Mouse (Mus musculus) heart, embryonic 12.5 days (tissue): ENCODE measurements around the gene Ttc24. TPM values are rescaled to one million over a fixed set of nuclear protein-coding genes. Genes with fewer than 3 reads are reported as not detected.

Source experiments
- ATAC-seq: fragments of 200-750 bp; cut with Nextera tagmentation; 2 replicates; pipeline ENCODE4 v1.8.0; 2017; ENCODE audit warnings: moderate TSS enrichment, moderate library complexity; ENCODE audit not compliant: insufficient number of reproducible peaks, low FRiP score
- H3K27ac ChIP-seq: fragments of 300-500 bp; sonication (generic); 2 replicates; pipeline ENCODE4 v1.5.1; 2016; ENCODE audit warnings: mild to moderate bottlenecking, moderate library complexity; ENCODE audit not compliant: poor library complexity, severe bottlenecking
- H3K27me3 ChIP-seq: fragments of 300-500 bp; sonication (generic); replicated peaks from 2 replicates; pipeline ENCODE4 v1.6.1; 2016; ENCODE audit warnings: mild to moderate bottlenecking, moderate library complexity
- H3K36me3 ChIP-seq: fragments of 300-500 bp; sonication (generic); 2 replicates; pipeline ENCODE4 v1.6.1; 2016; ENCODE audit warnings: mild to moderate bottlenecking, moderate library complexity
- H3K4me1 ChIP-seq: fragments of 300-500 bp; sonication (generic); replicated peaks from 2 replicates; pipeline ENCODE4 v1.6.1; 2016; ENCODE audit warnings: mild to moderate bottlenecking
- H3K4me2 ChIP-seq: fragments of 300-500 bp; sonication (generic); 2 replicates; pipeline ENCODE4 v1.6.1; 2016; ENCODE audit warnings: mild to moderate bottlenecking, moderate library complexity
- H3K4me3 ChIP-seq: fragments of 300-500 bp; sonication (generic); 2 replicates; pipeline ENCODE4 v1.5.1; 2016; ENCODE audit warnings: mild to moderate bottlenecking
- H3K9ac ChIP-seq: fragments of 300-500 bp; sonication (generic); 2 replicates; pipeline ENCODE4 v1.6.1; 2016; ENCODE audit warnings: mild to moderate bottlenecking, moderate library complexity
- H3K9me3 ChIP-seq: fragments of 300-500 bp; sonication (generic); replicated peaks from 2 replicates; pipeline ENCODE4 v1.6.1; 2016; ENCODE audit warnings: mild to moderate bottlenecking, moderate library complexity
- WGBS: fragments of 180-500 bp; shearing (Covaris S2); methylation state at CpG from one replicate; pipeline ENCODE4 v1.1.7; 2016; 5-methylcytosine and 5-hydroxymethylcytosine counted together
- polyA plus RNA-seq: library from polyadenylated mRNA; unstranded; fragments of >200 nt; fragmentation: Nextera tagmentation; extraction: Ambion mirVana; gene quantifications from 2 replicates; pipeline ENCODE4 v1.2.1, GENCODE M21; 2016

Ttc24 gene
- polyA plus RNA-seq, 1 experiment from 2014 or later, result not detected

DNA sequence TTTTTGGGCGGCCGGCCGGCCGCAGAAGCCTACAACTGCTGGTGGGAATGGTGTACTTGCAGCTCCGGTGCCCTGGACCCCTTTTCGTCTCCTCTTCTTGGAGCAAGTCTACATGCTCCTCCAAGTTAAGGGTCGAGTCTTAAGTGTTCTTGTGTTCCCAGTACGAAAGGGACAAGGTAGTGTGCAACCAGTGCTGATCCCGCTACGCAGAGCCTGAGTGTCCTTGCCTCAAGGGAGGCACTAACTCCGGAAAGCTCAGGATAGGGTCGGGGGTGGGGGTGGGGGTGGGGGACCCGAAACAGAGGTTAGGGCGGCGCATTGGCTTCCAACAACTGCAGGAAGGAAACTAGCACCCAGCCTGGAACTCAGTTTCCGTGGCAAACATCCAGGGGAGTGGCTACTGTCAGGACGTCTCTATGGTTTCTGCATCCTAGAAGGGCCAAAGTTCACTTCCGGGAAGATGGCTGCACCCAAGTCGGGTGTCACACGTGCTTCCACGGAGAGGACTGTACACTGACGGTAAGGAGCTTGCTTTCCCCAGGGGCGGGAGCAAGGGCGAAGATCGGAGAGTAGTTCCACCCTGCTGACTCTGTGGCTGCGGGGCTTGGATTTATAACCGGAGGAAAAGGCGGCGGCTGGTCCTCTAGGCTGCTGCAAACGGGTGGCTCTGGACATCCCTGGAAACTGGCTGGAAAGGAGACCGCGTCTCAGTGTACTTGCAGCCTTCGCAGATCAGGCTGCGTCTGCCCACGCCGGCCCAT, 35.3 kb downstream of the Ttc24 start, which contains the start of gene Gpatch4:
Gpatch4 (plus strand) TSS at position 448 of the 761 bp plus-strand sequence.
- WGBS, result 8% methylated on average over 36 of the region's 36 CpGs
- Histone ChIP-seq H3K9me3 (no peaks in the 10 kb centered on the region), H3K27ac (peak within 1 kb of the TSS; percentile 8; the same call in 1 of the 2 replicates), H3K27me3 (peaks cover 28% of the 10 kb centered on the region), H3K36me3 (0 out of 2 replicates have a peak, but pooled peaks cover 8% of the 10 kb centered on the region), H3K4me2 (peak within 1 kb of the TSS; percentile 78), H3K4me3 (peak within 1 kb of the TSS; percentile 74), H3K4me1 (peaks cover 8% of the 10 kb centered on the region; the same call in 1 of the 2 replicates), H3K9ac (peak within 1 kb of the TSS; percentile 71)
- peak; percentile 86 for ATAC-seq

GRCm38 (mm10) chr3:88035561-88036293, 42.4 kb downstream of the Ttc24 start:
- Histone ChIP-seq H3K4me2 (no peak overlapping the region), H3K27ac (no peak overlapping the region), H3K9ac (no peak overlapping the region), H3K36me3 (no peaks in the 10 kb centered on the region), H3K4me3 (no peak overlapping the region), H3K27me3 (peaks cover 70% of the 10 kb centered on the region), H3K4me1 (0 out of 2 replicates have a peak, but pooled peaks cover 2% of the 10 kb centered on the region), H3K9me3 (no peaks in the 10 kb centered on the region)
- WGBS, result 59% methylated on average over 1 of the region's 1 CpGs
- no peak for ATAC-seq

- Histone ChIP-seq H3K36me3 (no peaks in the 10 kb centered on the region), H3K4me3 (no peak overlapping the region), H3K4me1 (0 out of 2 replicates have a peak, but pooled peaks cover 7% of the 10 kb centered on the region), H3K27ac (no peak overlapping the region), H3K9me3 (peaks cover under 1% of the 10 kb centered on the region), H3K9ac (no peak overlapping the region), H3K27me3 (peaks cover 71% of the 10 kb centered on the region), H3K4me2 (no peak overlapping the region)
- 62% methylated on average over 5 of the region's 5 CpGs for WGBS
- no peak for ATAC-seq
These were observed 44.6 kb downstream of the Ttc24 start for GRCm38 (mm10) chr3:88033506-88033905.

GRCm38 (mm10) chr3:88030608-88031395, 47.3 kb downstream of the Ttc24 start:
- no peak overlapping the region for H3K9ac ChIP-seq
- H3K27me3 ChIP-seq, result peaks cover 73% of the 10 kb centered on the region
- 0 out of 2 replicates have a peak, but pooled peaks have one; percentile 22 for ATAC-seq

DNA sequence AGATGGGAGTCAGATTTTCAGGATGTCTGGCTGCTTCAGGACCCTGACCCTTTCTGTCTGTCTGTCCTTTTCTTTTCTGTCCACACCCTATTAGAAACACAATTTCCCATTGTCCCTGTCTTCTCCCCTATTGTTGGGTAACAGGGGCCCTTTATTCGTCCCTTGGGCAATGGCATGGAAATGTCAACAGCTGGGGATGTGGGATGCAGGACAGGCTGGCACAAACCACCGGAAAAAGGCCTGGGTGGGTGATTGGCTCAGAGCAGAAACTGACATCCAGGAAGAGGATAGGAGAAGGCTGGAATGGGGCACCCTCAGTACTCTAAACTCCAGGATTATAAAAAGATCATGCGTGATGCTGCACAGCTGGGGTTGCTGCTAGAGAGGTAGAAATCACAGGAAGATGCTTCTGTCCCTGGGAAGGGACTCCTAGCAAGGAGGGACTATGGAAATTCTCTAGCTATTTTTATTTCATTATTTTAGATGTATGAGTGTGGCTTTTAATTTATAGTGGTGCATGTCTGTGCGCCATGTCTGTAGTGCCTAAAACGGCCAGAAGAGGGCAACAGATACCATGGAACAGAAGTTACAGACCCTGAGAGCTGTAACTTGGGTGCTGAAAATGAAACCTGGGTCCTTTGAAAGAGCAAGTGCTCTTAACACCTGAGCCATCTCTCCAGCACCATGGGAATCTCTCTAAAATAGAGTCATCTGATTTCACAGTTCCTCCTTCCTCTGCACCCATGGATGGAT, 50.5 kb downstream of the Ttc24 start, which contains the start of gene Hapln2:
Hapln2 (minus strand) TSS at position 150 of the 753 bp plus-strand sequence.
- Histone ChIP-seq H3K4me1 (peaks cover 22% of the 10 kb centered on the region), H3K4me3 (no peak within 1 kb of the TSS), H3K36me3 (no peaks in the 10 kb centered on the region), H3K9ac (no peak within 1 kb of the TSS), H3K9me3 (peaks cover 11% of the 10 kb centered on the region), H3K27ac (no peak within 1 kb of the TSS), H3K27me3 (peaks cover 85% of the 10 kb centered on the region), H3K4me2 (no peak within 1 kb of the TSS)
- ATAC-seq, result no peak
- WGBS, result 42% methylated on average over 5 of the region's 5 CpGs

More at GRCm38 (mm10) chr3:88030608-88031395, 47.3 kb downstream of the Ttc24 start:
- WGBS, result 9% methylated on average over 19 of the region's 19 CpGs
- Histone ChIP-seq H3K4me2 (no peak overlapping the region), H3K4me3 (no peak overlapping the region), H3K36me3 (no peaks in the 10 kb centered on the region), H3K4me1 (0 out of 2 replicates have a peak, but pooled peaks cover 7% of the 10 kb centered on the region), H3K27ac (no peak overlapping the region), H3K9me3 (peaks cover 9% of the 10 kb centered on the region)

GRCm38 (mm10) chr3:88026823-88027222, 51.3 kb downstream of the Ttc24 start:
- H3K36me3 ChIP-seq, result no peaks in the 10 kb centered on the region
- H3K27ac ChIP-seq, result no peak overlapping the region
- ATAC-seq, result no peak
- peaks cover 11% of the 10 kb centered on the region for H3K9me3 ChIP-seq
- no peak overlapping the region for H3K4me3 ChIP-seq
- peaks cover 27% of the 10 kb centered on the region for H3K4me1 ChIP-seq
- 54% methylated on average over 7 of the region's 7 CpGs for WGBS
- no peak overlapping the region for H3K9ac ChIP-seq
- H3K27me3 ChIP-seq, result peaks cover 84% of the 10 kb centered on the region
- H3K4me2 ChIP-seq, result no peak overlapping the region

GRCm38 (mm10) chr3:88023192-88024074, 54.7 kb downstream of the Ttc24 start:
- ATAC-seq, result peak; percentile 46; the same call in 1 of the 2 replicates
- Histone ChIP-seq H3K4me1 (peaks cover 20% of the 10 kb centered on the region), H3K9ac (peak overlapping the region; percentile 56), H3K27ac (no peak overlapping the region), H3K9me3 (peaks cover 9% of the 10 kb centered on the region), H3K4me3 (peak overlapping the region; percentile 56), H3K4me2 (peak overlapping the region; percentile 98), H3K36me3 (no peaks in the 10 kb centered on the region), H3K27me3 (peaks cover 77% of the 10 kb centered on the region)
- WGBS, result under 1% methylated on average over 81 of the region's 81 CpGs

DNA sequence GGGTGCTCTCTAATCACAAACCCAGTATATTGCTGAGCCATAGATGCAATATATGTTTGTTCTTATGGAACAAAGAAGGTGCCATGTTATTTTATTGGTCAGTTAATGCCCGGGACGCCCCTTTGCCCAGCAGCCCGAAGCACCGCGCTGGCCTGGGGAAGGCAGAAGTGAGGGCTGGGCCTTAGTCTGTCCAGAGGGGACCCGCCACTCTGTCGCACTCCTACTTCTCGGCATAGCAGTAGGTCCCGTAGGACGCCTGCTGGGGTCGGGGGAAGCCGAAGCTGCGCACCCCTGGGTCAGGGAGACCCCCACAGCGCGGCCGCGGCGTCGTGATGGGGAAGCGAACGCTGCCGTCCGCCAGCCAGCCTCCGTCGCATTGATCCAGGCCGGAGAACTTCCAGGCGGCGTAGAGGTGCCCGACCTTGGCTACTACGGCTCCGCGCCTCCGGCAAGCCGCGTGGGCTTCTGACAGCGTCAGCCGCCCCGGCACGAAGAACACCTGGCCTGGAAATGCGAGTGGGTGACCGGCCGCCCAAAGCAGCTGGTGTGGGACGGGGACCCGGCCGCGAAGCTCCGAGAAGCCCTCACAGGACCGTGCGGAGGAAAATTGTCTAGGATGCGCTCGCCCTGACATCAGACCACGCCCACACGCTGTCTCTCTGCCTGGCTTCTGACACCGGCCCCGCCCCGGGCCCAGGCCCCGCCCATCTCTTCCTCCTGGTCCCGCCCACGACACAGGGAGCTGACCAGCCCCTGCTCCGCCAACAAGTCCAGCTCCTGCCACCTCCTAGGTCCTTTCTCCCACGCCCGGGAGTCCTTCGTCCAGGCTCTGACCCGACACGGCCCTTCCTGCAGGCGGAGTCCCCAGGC, 55.5 kb downstream of the Ttc24 start:
- Histone ChIP-seq H3K4me2 (peak overlapping the region; percentile 98), H3K4me3 (peak overlapping the region; percentile 56), H3K9ac (peak overlapping the region; percentile 56), H3K4me1 (peaks cover 20% of the 10 kb centered on the region), H3K36me3 (no peaks in the 10 kb centered on the region), H3K27ac (no peak overlapping the region), H3K9me3 (0 out of 2 replicates have a peak, but pooled peaks cover 2% of the 10 kb centered on the region), H3K27me3 (peaks cover 83% of the 10 kb centered on the region)
- under 1% methylated on average over 66 of the region's 66 CpGs for WGBS
- peak; percentile 91 for ATAC-seq
